Mouse (Mus musculus) midbrain, embryonic 16.5 days (tissue): ENCODE measurements around the gene Il27. TPM values are rescaled to one million over a fixed set of nuclear protein-coding genes. Genes with fewer than 3 reads are reported as not detected.

Experiments used
- ATAC-seq: fragments of 200-750 bp; cut with Nextera tagmentation; 2 replicates; pipeline ENCODE4 v1.8.0; 2017; ENCODE audit warnings: moderate TSS enrichment
- H3K27ac ChIP-seq: fragments of 300-500 bp; sonication (generic); 2 replicates; pipeline ENCODE4 v1.5.1; 2014; ENCODE audit warnings: mild to moderate bottlenecking, low read length, mixed read lengths
- H3K27me3 ChIP-seq: fragments of 300-500 bp; sonication (generic); 2 replicates; pipeline ENCODE4 v1.6.1; 2014; ENCODE audit warnings: low read depth, low read length, mixed read lengths; ENCODE audit not compliant: control insufficient read depth, insufficient read depth
- H3K36me3 ChIP-seq: fragments of 300-500 bp; sonication (generic); 2 replicates; pipeline ENCODE4 v1.6.1; 2014; ENCODE audit warnings: mild to moderate bottlenecking, low read length, moderate library complexity, mixed read lengths; ENCODE audit not compliant: control insufficient read depth, insufficient read depth
- H3K4me1 ChIP-seq: fragments of 300-500 bp; sonication (generic); 2 replicates; pipeline ENCODE4 v1.6.1; 2014; ENCODE audit warnings: mild to moderate bottlenecking, low read length, mixed read lengths; ENCODE audit not compliant: control insufficient read depth, insufficient read depth
- H3K4me2 ChIP-seq: fragments of 300-500 bp; sonication (generic); 2 replicates; pipeline ENCODE4 v1.6.1; 2014; ENCODE audit warnings: mild to moderate bottlenecking, low read length, mixed read lengths
- H3K4me3 ChIP-seq: fragments of 300-500 bp; sonication (generic); 2 replicates; pipeline ENCODE4 v1.5.1; 2014; ENCODE audit warnings: low read depth, mild to moderate bottlenecking, low read length, moderate library complexity, mixed read lengths
- H3K9ac ChIP-seq: fragments of 300-500 bp; sonication (generic); 2 replicates; pipeline ENCODE4 v1.6.1; 2014; ENCODE audit warnings: low read depth, low read length, mixed read lengths
- H3K9me3 ChIP-seq: fragments of 300-500 bp; sonication (generic); replicated peaks from 2 replicates; pipeline ENCODE4 v1.6.1; 2014; ENCODE audit warnings: mild to moderate bottlenecking, low read length, mixed read lengths; ENCODE audit not compliant: control insufficient read depth, poor library complexity, severe bottlenecking
- WGBS: fragments of 180-500 bp; shearing (Covaris S2); extraction: QIAGEN DNeasy Blood & Tissue Kit; methylation state at CpG from one replicate; pipeline ENCODE4 v1.1.7; 2014; 5-methylcytosine and 5-hydroxymethylcytosine counted together
- polyA plus RNA-seq: library from polyadenylated mRNA; unstranded; fragments of >200 nt; fragmentation: Nextera tagmentation; extraction: Ambion mirVana; gene quantifications from 2 replicates; pipeline ENCODE4 v1.2.1, GENCODE M21; 2015

Il27 gene
- polyA plus RNA-seq, 1 experiment from 2014 or later: not detected

GRCm38 (mm10) chr7:126616707-126617106 lies 22.0 kb upstream of the Il27 start:
- Histone ChIP-seq H3K27me3 (no peaks in the 10 kb centered on the region), H3K9ac (no peak overlapping the region), H3K27ac (no peak overlapping the region), H3K4me2 (no peak overlapping the region), H3K4me3 (no peak overlapping the region), H3K9me3 (no peaks in the 10 kb centered on the region), H3K36me3 (no peaks in the 10 kb centered on the region), H3K4me1 (no peaks in the 10 kb centered on the region)
- ATAC-seq: no peak
- 68% methylated on average over 3 of the region's 3 CpGs for WGBS

GRCm38 (mm10) chr7:126612736-126613135 lies 18.0 kb upstream of the Il27 start:
- no peak overlapping the region for H3K4me3 ChIP-seq
- no peak overlapping the region for H3K27ac ChIP-seq
- H3K9ac ChIP-seq: no peak overlapping the region
- no peak for ATAC-seq
- no peaks in the 10 kb centered on the region for H3K9me3 ChIP-seq
- WGBS: 76% methylated on average over 3 of the region's 3 CpGs
- H3K4me1 ChIP-seq: no peaks in the 10 kb centered on the region
- no peaks in the 10 kb centered on the region for H3K36me3 ChIP-seq
- no peak overlapping the region for H3K4me2 ChIP-seq
- no peaks in the 10 kb centered on the region for H3K27me3 ChIP-seq

- Histone ChIP-seq H3K9ac (no peak overlapping the region), H3K27me3 (no peaks in the 10 kb centered on the region), H3K4me1 (no peaks in the 10 kb centered on the region), H3K36me3 (no peaks in the 10 kb centered on the region), H3K4me2 (no peak overlapping the region), H3K9me3 (no peaks in the 10 kb centered on the region), H3K4me3 (no peak overlapping the region), H3K27ac (no peak overlapping the region)
- 88% methylated on average over 5 of the region's 5 CpGs for WGBS
- no peak for ATAC-seq
These were observed 13.1 kb upstream of the Il27 start for GRCm38 (mm10) chr7:126607796-126608195.

- no peak overlapping the region for H3K27ac ChIP-seq
- H3K4me2 ChIP-seq: no peak overlapping the region
- no peaks in the 10 kb centered on the region for H3K9me3 ChIP-seq
- no peak overlapping the region for H3K9ac ChIP-seq
- H3K4me3 ChIP-seq: no peak overlapping the region
- no peaks in the 10 kb centered on the region for H3K36me3 ChIP-seq
- H3K4me1 ChIP-seq: no peaks in the 10 kb centered on the region
- no peak for ATAC-seq
- H3K27me3 ChIP-seq: no peaks in the 10 kb centered on the region
- WGBS: 75% methylated on average over 3 of the region's 3 CpGs
These were observed 12.3 kb upstream of the Il27 start for GRCm38 (mm10) chr7:126607064-126607463.

GRCm38 (mm10) chr7:126606611-126607010 lies 11.9 kb upstream of the Il27 start:
- H3K9ac ChIP-seq: no peak overlapping the region
- 90% methylated on average over 5 of the region's 5 CpGs for WGBS
- no peak overlapping the region for H3K27ac ChIP-seq
- no peak for ATAC-seq
- H3K36me3 ChIP-seq: no peaks in the 10 kb centered on the region
- no peaks in the 10 kb centered on the region for H3K9me3 ChIP-seq
- no peaks in the 10 kb centered on the region for H3K4me1 ChIP-seq
- H3K4me2 ChIP-seq: no peak overlapping the region
- H3K4me3 ChIP-seq: no peak overlapping the region
- no peaks in the 10 kb centered on the region for H3K27me3 ChIP-seq

- H3K36me3 ChIP-seq: no peaks in the 10 kb centered on the region
- no peak for ATAC-seq
- H3K9me3 ChIP-seq: no peaks in the 10 kb centered on the region
- no peaks in the 10 kb centered on the region for H3K4me1 ChIP-seq
- H3K9ac ChIP-seq: no peak overlapping the region
- 83% methylated on average over 3 of the region's 3 CpGs for WGBS
- H3K27me3 ChIP-seq: no peaks in the 10 kb centered on the region
- H3K27ac ChIP-seq: no peak overlapping the region
- no peak overlapping the region for H3K4me2 ChIP-seq
- H3K4me3 ChIP-seq: no peak overlapping the region
These were observed 7.9 kb upstream of the Il27 start for GRCm38 (mm10) chr7:126602650-126603049.

- no peaks in the 10 kb centered on the region for H3K4me1 ChIP-seq
- no peak for ATAC-seq
- H3K9me3 ChIP-seq: no peaks in the 10 kb centered on the region
- H3K4me2 ChIP-seq: no peak overlapping the region
- no peaks in the 10 kb centered on the region for H3K36me3 ChIP-seq
- H3K27ac ChIP-seq: no peak overlapping the region
- no peak overlapping the region for H3K4me3 ChIP-seq
- H3K9ac ChIP-seq: no peak overlapping the region
- WGBS: 53% methylated on average over 5 of the region's 5 CpGs
- no peaks in the 10 kb centered on the region for H3K27me3 ChIP-seq
These were observed 7.2 kb upstream of the Il27 start for GRCm38 (mm10) chr7:126601896-126602295.

GRCm38 (mm10) chr7:126598919-126599318 lies 4.2 kb upstream of the Il27 start:
- 81% methylated on average over 6 of the region's 6 CpGs for WGBS
- no peak overlapping the region for H3K4me3 ChIP-seq
- H3K4me2 ChIP-seq: no peak overlapping the region
- H3K27me3 ChIP-seq: no peaks in the 10 kb centered on the region
- H3K9ac ChIP-seq: no peak overlapping the region
- H3K27ac ChIP-seq: no peak overlapping the region
- H3K36me3 ChIP-seq: no peaks in the 10 kb centered on the region
- ATAC-seq: no peak
- no peaks in the 10 kb centered on the region for H3K9me3 ChIP-seq
- no peaks in the 10 kb centered on the region for H3K4me1 ChIP-seq

- Histone ChIP-seq H3K4me3 (no peak overlapping the region), H3K4me1 (no peaks in the 10 kb centered on the region), H3K36me3 (no peaks in the 10 kb centered on the region), H3K9me3 (no peaks in the 10 kb centered on the region), H3K9ac (no peak overlapping the region), H3K4me2 (no peak overlapping the region), H3K27me3 (no peaks in the 10 kb centered on the region), H3K27ac (no peak overlapping the region)
- ATAC-seq: no peak
- 70% methylated on average over 6 of the region's 6 CpGs for WGBS
These were observed 1.7 kb upstream of the Il27 start for GRCm38 (mm10) chr7:126596414-126596813.

- no peaks in the 10 kb centered on the region for H3K27me3 ChIP-seq
- no peak for ATAC-seq
- no peaks in the 10 kb centered on the region for H3K36me3 ChIP-seq
- 85% methylated on average over 5 of the region's 5 CpGs for WGBS
- no peak overlapping the region for H3K4me3 ChIP-seq
- no peaks in the 10 kb centered on the region for H3K9me3 ChIP-seq
- no peak overlapping the region for H3K4me2 ChIP-seq
- no peak overlapping the region for H3K9ac ChIP-seq
- no peak overlapping the region for H3K27ac ChIP-seq
- H3K4me1 ChIP-seq: no peaks in the 10 kb centered on the region
These were observed 1.1 kb upstream of the Il27 start for GRCm38 (mm10) chr7:126595890-126596289.
